Mouse (Mus musculus) central nervous system, embryonic 14 days (tissue): ENCODE measurements around the gene Dnaic2. TPM values are rescaled to one million over a fixed set of nuclear protein-coding genes. Genes with fewer than 3 reads are reported as not detected.

Experiments used
- polyA plus RNA-seq: library from polyadenylated mRNA; depleted of rRNA; stranded (reverse); fragments of >200 nt; gene quantifications from 2 replicates; pipeline ENCODE4 v1.2.3, GENCODE M21; 2012; rRNA removed

Gene Dnaic2
- polyA plus RNA-seq = 2.7 and 2.8 TPM in 2 replicates

GRCm38 (mm10) chr11:114726965-114727825 is at the start of gene Dnaic2:
Gene Dnaic2, plus strand, starts transcription at chr11:114727408.

GRCm38 (mm10) chr11:114764820-114765818 is 37.9 kb downstream of the Dnaic2 start, which contains the start of gene Kif19a:
Gene Kif19a, plus strand, starts transcription at chr11:114765388.

GRCm38 (mm10) chr11:114795848-114796322 is 68.7 kb downstream of the Dnaic2 start, which contains the start of gene Btbd17:
Gene Btbd17, minus strand, starts transcription at chr11:114795945.

GRCm38 (mm10) chr11:114798624-114799023 is 71.4 kb downstream of the Dnaic2 start, which contains the start of gene Gpr142:
Gene Gpr142, plus strand, starts transcription at chr11:114798924.

Other genes with a start within 250 kb of the Dnaic2 start
- gene Rpl38, start 58.9 kb upstream of the Dnaic2 start, polyA plus RNA-seq = 2,098 and 2,193 TPM in 2 replicates
- 15.4 and 15.6 TPM in 2 replicates for gene Ttyh2, start 52.0 kb upstream of the Dnaic2 start, polyA plus RNA-seq
- 0.96 and 3.2 TPM in 2 replicates for gene Kif19a, start 38.0 kb downstream of the Dnaic2 start, polyA plus RNA-seq
- gene Btbd17, start 68.5 kb downstream of the Dnaic2 start, polyA plus RNA-seq = 29.3 and 36.3 TPM in 2 replicates
- 0.11 TPM in 1 of 2 replicates, not detected in the other for gene Gpr142, start 71.5 kb downstream of the Dnaic2 start, polyA plus RNA-seq
- gene Gprc5c, start 123.7 kb downstream of the Dnaic2 start, polyA plus RNA-seq = 5.5 and 10.6 TPM in 2 replicates
- 0.64 and 0.79 TPM in 2 replicates for gene Cd300a, start 162.6 kb downstream of the Dnaic2 start, polyA plus RNA-seq
- gene Cd300lb, start 207.0 kb downstream of the Dnaic2 start, polyA plus RNA-seq = 0.18 and 0.23 TPM in 2 replicates
- 0.09 TPM in 1 of 2 replicates, not detected in the other for gene Cd300c, start 241.7 kb downstream of the Dnaic2 start, polyA plus RNA-seq